Mouse (Mus musculus) liver, embryonic 16.5 days (tissue): ENCODE results near the gene Ccp110. TPM values are rescaled to one million over a fixed set of nuclear protein-coding genes. Genes with fewer than 3 reads are reported as not detected.

Experiments
- ATAC-seq: fragments of 200-750 bp; cut with Nextera tagmentation; 2 replicates; pipeline ENCODE4 v1.8.0; 2017; ENCODE audit warnings: low read depth, mild to moderate bottlenecking, moderate number of reproducible peaks, moderate library complexity
- H3K27ac ChIP-seq: fragments of 300-500 bp; sonication (generic); 2 replicates; pipeline ENCODE4 v1.5.1; 2014; ENCODE audit warnings: mild to moderate bottlenecking, low read length
- H3K27me3 ChIP-seq: fragments of 300-500 bp; sonication (generic); 2 replicates; pipeline ENCODE4 v1.6.1; 2014; ENCODE audit warnings: low read depth, low read length, mixed read lengths; ENCODE audit not compliant: control insufficient read depth, insufficient read depth
- H3K36me3 ChIP-seq: fragments of 300-500 bp; sonication (generic); 2 replicates; pipeline ENCODE4 v1.6.1; 2014; ENCODE audit warnings: mild to moderate bottlenecking; ENCODE audit not compliant: control insufficient read depth, insufficient read depth
- H3K4me1 ChIP-seq: fragments of 300-500 bp; sonication (generic); 2 replicates; pipeline ENCODE4 v1.6.1; 2014; ENCODE audit warnings: low read depth, low read length, mixed read lengths; ENCODE audit not compliant: control insufficient read depth
- H3K4me2 ChIP-seq: fragments of 300-500 bp; sonication (generic); 2 replicates; pipeline ENCODE4 v1.6.1; 2014; ENCODE audit warnings: low read depth, low read length, mixed read lengths
- H3K4me3 ChIP-seq: fragments of 300-500 bp; sonication (generic); 2 replicates; pipeline ENCODE4 v1.5.1; 2014; ENCODE audit warnings: low read depth, mild to moderate bottlenecking, low read length
- H3K9ac ChIP-seq: fragments of 300-500 bp; sonication (generic); 2 replicates; pipeline ENCODE4 v1.6.1; 2014; ENCODE audit warnings: low read depth, low read length
- H3K9me3 ChIP-seq: fragments of 300-500 bp; sonication (generic); replicated peaks from 2 replicates; pipeline ENCODE4 v1.6.1; 2016; ENCODE audit warnings: low read length; ENCODE audit not compliant: control insufficient read depth
- WGBS: fragments of 180-500 bp; shearing (Covaris S2); extraction: QIAGEN DNeasy Blood & Tissue Kit; methylation state at CpG from one replicate; pipeline ENCODE4 v1.1.7; 2014; ENCODE audit not compliant: insufficient replicate concordance; 5-methylcytosine and 5-hydroxymethylcytosine counted together
- polyA plus RNA-seq: library from polyadenylated mRNA; unstranded; fragments of >200 nt; fragmentation: Nextera tagmentation; extraction: Ambion mirVana; gene quantifications from 2 replicates; pipeline ENCODE4 v1.2.1, GENCODE M21; 2015

The Ccp110 gene
- polyA plus RNA-seq, 1 experiment from 2014 or later, result 8.9 TPM

- no peak overlapping the region for H3K4me2 ChIP-seq
- H3K4me1 ChIP-seq, result peaks cover 12% of the 10 kb centered on the region
- no peak overlapping the region for H3K9ac ChIP-seq
- no peak overlapping the region for H3K27ac ChIP-seq
- H3K27me3 ChIP-seq, result no peaks in the 10 kb centered on the region
- no peaks in the 10 kb centered on the region for H3K9me3 ChIP-seq
- WGBS, result 54% methylated on average over 5 of the region's 5 CpGs
- no peak for ATAC-seq
- H3K4me3 ChIP-seq, result no peak overlapping the region
- peaks cover 3% of the 10 kb centered on the region; the same call in 1 of the 2 replicates for H3K36me3 ChIP-seq
Observed at GRCm38 (mm10) chr7:118710776-118711175, 1.6 kb upstream of the Ccp110 start.

GRCm38 (mm10) chr7:118714873-118715272 lies 2.5 kb downstream of the Ccp110 start:
- H3K27ac ChIP-seq, result no peak overlapping the region
- 90% methylated on average over 1 of the region's 1 CpGs for WGBS
- H3K9me3 ChIP-seq, result no peaks in the 10 kb centered on the region
- no peaks in the 10 kb centered on the region for H3K27me3 ChIP-seq
- peaks cover 8% of the 10 kb centered on the region for H3K36me3 ChIP-seq
- ATAC-seq, result no peak
- no peak overlapping the region for H3K4me2 ChIP-seq
- H3K4me3 ChIP-seq, result no peak overlapping the region
- no peak overlapping the region for H3K9ac ChIP-seq
- peaks cover 8% of the 10 kb centered on the region for H3K4me1 ChIP-seq

- H3K27me3 ChIP-seq, result no peaks in the 10 kb centered on the region
- H3K36me3 ChIP-seq, result peaks cover 8% of the 10 kb centered on the region
- no peak overlapping the region for H3K4me3 ChIP-seq
- WGBS, result 88% methylated on average over 4 of the region's 4 CpGs
- no peak for ATAC-seq
- no peak overlapping the region for H3K9ac ChIP-seq
- H3K27ac ChIP-seq, result no peak overlapping the region
- no peaks in the 10 kb centered on the region for H3K9me3 ChIP-seq
- H3K4me2 ChIP-seq, result no peak overlapping the region
- H3K4me1 ChIP-seq, result peaks cover 5% of the 10 kb centered on the region
Observed at GRCm38 (mm10) chr7:118718066-118718465, 5.7 kb downstream of the Ccp110 start.

- H3K27ac ChIP-seq, result no peak overlapping the region
- H3K27me3 ChIP-seq, result no peaks in the 10 kb centered on the region
- no peak overlapping the region for H3K4me2 ChIP-seq
- 81% methylated on average over 9 of the region's 9 CpGs for WGBS
- no peaks in the 10 kb centered on the region for H3K4me1 ChIP-seq
- no peaks in the 10 kb centered on the region for H3K9me3 ChIP-seq
- ATAC-seq, result no peak
- H3K4me3 ChIP-seq, result no peak overlapping the region
- H3K9ac ChIP-seq, result no peak overlapping the region
- peaks cover 8% of the 10 kb centered on the region; the same call in 1 of the 2 replicates for H3K36me3 ChIP-seq
Observed at GRCm38 (mm10) chr7:118723927-118724326, 11.6 kb downstream of the Ccp110 start.

- WGBS, result 67% methylated on average over 2 of the region's 2 CpGs
- Histone ChIP-seq H3K36me3 (peaks cover 8% of the 10 kb centered on the region; the same call in 1 of the 2 replicates), H3K9me3 (no peaks in the 10 kb centered on the region), H3K4me2 (no peak overlapping the region), H3K27ac (no peak overlapping the region), H3K9ac (no peak overlapping the region), H3K4me3 (no peak overlapping the region), H3K27me3 (no peaks in the 10 kb centered on the region), H3K4me1 (no peaks in the 10 kb centered on the region)
- no peak for ATAC-seq
Observed at GRCm38 (mm10) chr7:118725459-118725858, 13.1 kb downstream of the Ccp110 start.

- no peak for ATAC-seq
- WGBS, result 79% methylated on average over 13 of the region's 13 CpGs
Observed at GRCm38 (mm10) chr7:118728846-118729587, 16.7 kb downstream of the Ccp110 start.

GRCm38 (mm10) chr7:118731781-118732180 lies 19.4 kb downstream of the Ccp110 start:
- Histone ChIP-seq H3K9me3 (no peaks in the 10 kb centered on the region), H3K27me3 (no peaks in the 10 kb centered on the region), H3K4me1 (no peaks in the 10 kb centered on the region), H3K27ac (no peak overlapping the region), H3K9ac (no peak overlapping the region), H3K36me3 (peaks cover 6% of the 10 kb centered on the region), H3K4me3 (no peak overlapping the region), H3K4me2 (no peak overlapping the region)
- no peak for ATAC-seq
- 88% methylated on average over 3 of the region's 3 CpGs for WGBS

More at GRCm38 (mm10) chr7:118728846-118729587, 16.7 kb downstream of the Ccp110 start:
- Histone ChIP-seq H3K27ac (no peak overlapping the region), H3K27me3 (no peaks in the 10 kb centered on the region), H3K4me2 (no peak overlapping the region), H3K9ac (no peak overlapping the region), H3K4me3 (no peak overlapping the region), H3K4me1 (no peaks in the 10 kb centered on the region), H3K36me3 (peaks cover 15% of the 10 kb centered on the region), H3K9me3 (no peaks in the 10 kb centered on the region)

- no peak for ATAC-seq
- Histone ChIP-seq H3K4me2 (no peak overlapping the region), H3K36me3 (peaks cover 6% of the 10 kb centered on the region), H3K4me1 (no peaks in the 10 kb centered on the region), H3K9ac (no peak overlapping the region), H3K27ac (no peak overlapping the region), H3K9me3 (no peaks in the 10 kb centered on the region), H3K27me3 (no peaks in the 10 kb centered on the region), H3K4me3 (no peak overlapping the region)
- 84% methylated on average over 13 of the region's 13 CpGs for WGBS
Observed at GRCm38 (mm10) chr7:118733225-118733624, 20.9 kb downstream of the Ccp110 start.

GRCm38 (mm10) chr7:118738730-118739129 lies 26.4 kb downstream of the Ccp110 start:
- Histone ChIP-seq H3K36me3 (no peaks in the 10 kb centered on the region), H3K4me2 (no peak overlapping the region), H3K4me3 (no peak overlapping the region), H3K9me3 (no peaks in the 10 kb centered on the region), H3K4me1 (peaks cover 23% of the 10 kb centered on the region), H3K27me3 (no peaks in the 10 kb centered on the region), H3K9ac (no peak overlapping the region), H3K27ac (no peak overlapping the region)
- WGBS, result 69% methylated on average over 1 of the region's 1 CpGs
- no peak for ATAC-seq
